Mouse (Mus musculus) frontal cortex, adult 2 months (tissue): ENCODE measurements at regions not wholly inside any gene's neighbourhood (a gene's known extent, or its start where the extent isn't known, plus 50 kb on each side); places are given as distances from the start of the nearest gene placed in this dataset.

ENCODE experiments used
- DNase-seq, 2 experiments: peaks; one replicate each; pipeline ENCODE4 v3.0.0; 2022; ENCODE audit warnings: low spot score in 1 of 2; ENCODE audit errors: extremely low spot score in 1 of 2

- DNase-seq: no peak
Measured at GRCm38 (mm10) chr11:41852813-41853212, 147.8 kb downstream of the Gabrg2 start.

- DNase-seq: no peak
Measured at GRCm38 (mm10) chr11:41825978-41826679, 174.5 kb downstream of the Gabrg2 start.

DNA sequence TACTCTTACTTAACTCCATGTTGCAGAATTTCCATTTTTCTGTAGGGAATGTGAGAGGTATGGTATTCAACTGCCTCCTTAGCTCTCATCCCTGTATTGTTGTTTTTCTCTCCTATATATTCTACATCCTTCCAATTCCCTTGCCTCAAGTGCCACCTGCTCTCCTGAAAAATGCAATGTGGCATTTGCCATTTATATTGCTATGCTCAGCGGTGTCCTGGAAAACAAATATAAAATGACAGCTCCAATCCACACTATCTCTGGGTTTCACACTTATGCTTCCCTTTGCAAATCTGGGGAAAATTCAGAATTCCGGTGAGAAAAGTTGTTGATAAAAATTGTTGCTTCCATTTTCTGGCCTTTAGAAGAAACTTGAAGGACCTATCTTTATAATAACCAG, 182.6 kb downstream of the Gabrg2 start:
- peak in 1 of 2 experiments; percentile 48 for DNase-seq

DNA sequence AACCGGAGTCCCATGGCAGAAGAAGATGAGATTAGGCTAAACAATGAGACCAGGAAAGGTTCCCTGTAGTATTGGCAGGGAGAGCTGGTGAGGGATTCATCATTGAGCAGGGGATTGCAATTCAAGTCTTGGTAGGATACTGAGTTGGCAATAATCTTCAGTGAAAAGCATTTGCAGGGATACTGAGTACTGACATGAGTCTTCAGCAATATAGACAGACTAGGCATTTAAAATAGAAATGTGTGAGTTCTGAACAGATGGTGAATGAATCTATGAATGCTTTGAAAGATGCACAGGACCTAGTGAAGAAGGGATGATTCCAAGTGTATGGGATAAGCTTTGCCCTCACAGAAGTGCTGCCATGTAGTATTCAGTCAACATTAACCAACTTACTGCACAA, 187.7 kb downstream of the Gabrg2 start:
- peak; percentile 9 to 38 for DNase-seq

DNA sequence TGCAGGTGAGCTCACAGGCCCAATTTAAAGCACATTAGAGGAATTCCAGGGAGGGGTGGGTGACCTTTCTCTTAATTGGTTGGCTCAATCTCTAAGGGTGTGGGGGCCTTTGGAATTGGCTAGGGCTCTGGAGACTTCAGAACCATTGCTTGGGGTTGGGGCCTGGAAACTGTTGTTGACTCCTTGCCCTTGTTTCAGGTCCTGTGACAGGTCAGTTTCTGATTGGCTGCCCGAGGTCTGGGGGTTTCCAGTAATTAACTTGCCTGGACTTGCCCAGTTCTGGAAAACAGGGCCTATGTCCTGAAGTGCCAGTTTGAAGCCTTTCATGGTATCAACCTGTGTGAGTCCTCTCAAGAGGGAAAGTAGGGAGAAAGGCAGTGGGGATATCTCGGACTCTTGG, 191.8 kb downstream of the Gabrg2 start:
- DNase-seq: no peak

DNA sequence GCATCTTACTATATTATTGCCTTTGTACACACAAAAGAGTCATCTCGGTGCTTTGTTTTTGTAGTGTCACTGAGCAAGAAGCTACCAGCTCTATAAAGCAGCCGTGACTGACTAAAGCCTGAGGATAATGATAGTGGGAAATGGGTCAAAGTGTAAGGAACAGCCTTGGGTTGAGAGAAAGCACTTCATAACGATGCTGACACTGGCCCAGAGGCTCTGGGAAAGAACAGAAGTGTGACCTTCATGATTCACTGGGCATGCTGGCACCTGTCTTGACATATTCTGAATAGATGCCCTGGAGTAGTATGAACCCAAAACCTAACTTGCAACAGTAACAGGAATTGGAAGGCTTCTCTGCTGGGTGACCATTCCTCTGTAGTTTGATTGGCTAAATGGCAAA, 208.5 kb downstream of the Gabrg2 start:
- DNase-seq: no peak
